Mouse (Mus musculus) midbrain, embryonic 12.5 days (tissue): ENCODE measurements around the gene Dclk1. TPM values are rescaled to one million over a fixed set of nuclear protein-coding genes. Genes with fewer than 3 reads are reported as not detected.

Experiments
- ATAC-seq: fragments of 200-750 bp; cut with Nextera tagmentation; 2 replicates; pipeline ENCODE4 v1.8.0; 2017; ENCODE audit warnings: low read depth, moderate TSS enrichment, moderate library complexity; ENCODE audit not compliant: low FRiP score
- H3K27ac ChIP-seq: fragments of 300-500 bp; sonication (generic); replicated peaks from 2 replicates; pipeline ENCODE4 v1.5.1; 2016; ENCODE audit warnings: mild to moderate bottlenecking
- H3K27me3 ChIP-seq: fragments of 300-500 bp; sonication (generic); 2 replicates; pipeline ENCODE4 v1.6.1; 2016; ENCODE audit warnings: mild to moderate bottlenecking
- H3K36me3 ChIP-seq: fragments of 300-500 bp; sonication (generic); 2 replicates; pipeline ENCODE4 v1.6.1; 2016
- H3K4me1 ChIP-seq: fragments of 300-500 bp; sonication (generic); 2 replicates; pipeline ENCODE4 v1.6.1; 2016
- H3K4me2 ChIP-seq: fragments of 300-500 bp; sonication (generic); replicated peaks from 2 replicates; pipeline ENCODE4 v1.6.1; 2016; ENCODE audit warnings: mild to moderate bottlenecking, moderate library complexity
- H3K4me3 ChIP-seq: fragments of 300-500 bp; sonication (generic); 2 replicates; pipeline ENCODE4 v1.5.1; 2016; ENCODE audit warnings: mild to moderate bottlenecking
- H3K9ac ChIP-seq: fragments of 300-500 bp; sonication (generic); replicated peaks from 2 replicates; pipeline ENCODE4 v1.6.1; 2016; ENCODE audit warnings: mild to moderate bottlenecking, moderate library complexity
- H3K9me3 ChIP-seq: fragments of 300-500 bp; sonication (generic); 2 replicates; pipeline ENCODE4 v1.6.1; 2016; ENCODE audit warnings: mild to moderate bottlenecking
- WGBS: fragments of 180-500 bp; shearing (Covaris S2); methylation state at CpG from one replicate; pipeline ENCODE4 v1.1.7; 2016; 5-methylcytosine and 5-hydroxymethylcytosine counted together
- polyA plus RNA-seq: library from polyadenylated mRNA; unstranded; fragments of >200 nt; fragmentation: Nextera tagmentation; extraction: Ambion mirVana; gene quantifications from 2 replicates; pipeline ENCODE4 v1.2.1, GENCODE M21; 2016

The Dclk1 gene
- polyA plus RNA-seq, 1 experiment from 2014 or later = 165 TPM

DNA sequence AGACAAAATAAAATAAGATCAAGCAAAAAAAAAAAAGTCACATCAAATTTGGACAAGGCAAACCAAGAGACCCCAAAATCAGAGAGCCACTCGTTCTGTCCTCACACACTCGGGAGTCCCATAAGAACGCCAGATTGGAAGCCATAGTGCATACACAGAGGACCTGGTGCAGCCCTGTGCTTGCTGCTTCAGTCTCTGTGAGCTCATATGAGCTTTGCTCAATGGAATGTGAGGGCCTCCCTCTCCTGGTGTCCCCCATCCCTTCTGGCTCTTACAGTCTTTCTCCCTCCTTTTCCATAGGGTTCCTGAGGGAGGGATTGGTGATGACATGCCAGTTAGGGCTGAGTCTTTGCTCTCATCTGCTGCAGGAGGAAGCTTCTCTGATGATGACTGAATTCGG, 27.6 kb downstream of the Dclk1 start:
- Histone ChIP-seq H3K27ac (no peak overlapping the region), H3K9ac (no peak overlapping the region), H3K4me3 (no peak overlapping the region), H3K4me2 (no peak overlapping the region), H3K9me3 (no peaks in the 10 kb centered on the region), H3K27me3 (no peaks in the 10 kb centered on the region), H3K36me3 (no peaks in the 10 kb centered on the region; the same call in 1 of the 2 replicates), H3K4me1 (peaks cover 9% of the 10 kb centered on the region)
- no peak for ATAC-seq
- WGBS = 87% methylated on average over 4 of the region's 4 CpGs

- WGBS = 91% methylated on average over 3 of the region's 3 CpGs
- Histone ChIP-seq H3K4me3 (no peak overlapping the region), H3K4me1 (peaks cover 9% of the 10 kb centered on the region), H3K9me3 (no peaks in the 10 kb centered on the region), H3K36me3 (no peaks in the 10 kb centered on the region; the same call in 1 of the 2 replicates), H3K27ac (no peak overlapping the region), H3K4me2 (no peak overlapping the region), H3K9ac (no peak overlapping the region), H3K27me3 (no peaks in the 10 kb centered on the region)
- ATAC-seq = no peak
Observed at GRCm38 (mm10) chr3:55270345-55270744, 28.2 kb downstream of the Dclk1 start.

DNA sequence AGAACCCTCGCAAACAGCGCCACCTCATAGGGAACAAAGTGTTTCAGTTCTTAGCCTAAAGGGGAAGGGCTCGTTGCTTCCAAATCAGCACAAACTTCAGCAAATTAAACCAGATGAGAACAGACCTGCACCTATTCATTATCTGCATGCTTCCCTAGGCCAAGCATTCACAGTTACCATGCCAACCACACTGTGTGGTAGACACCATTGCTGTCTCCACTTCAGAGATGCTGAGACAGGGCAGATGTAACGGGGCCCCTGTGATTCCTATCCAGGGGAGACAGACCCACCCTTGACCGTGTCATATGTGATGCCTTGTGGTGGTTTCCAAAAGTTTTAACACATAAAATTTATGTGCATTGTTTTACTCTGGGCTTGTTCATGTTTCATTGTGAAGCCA, 28.8 kb downstream of the Dclk1 start:
- Histone ChIP-seq H3K9me3 (no peaks in the 10 kb centered on the region), H3K27me3 (no peaks in the 10 kb centered on the region), H3K27ac (no peak overlapping the region), H3K4me3 (no peak overlapping the region), H3K36me3 (no peaks in the 10 kb centered on the region; the same call in 1 of the 2 replicates), H3K9ac (no peak overlapping the region), H3K4me2 (no peak overlapping the region), H3K4me1 (peaks cover 9% of the 10 kb centered on the region)
- 40% methylated on average over 5 of the region's 5 CpGs for WGBS
- ATAC-seq = no peak

GRCm38 (mm10) chr3:55272536-55272935, 30.4 kb downstream of the Dclk1 start:
- no peaks in the 10 kb centered on the region for H3K9me3 ChIP-seq
- no peak overlapping the region for H3K4me3 ChIP-seq
- ATAC-seq = no peak
- peaks cover 9% of the 10 kb centered on the region for H3K4me1 ChIP-seq
- no peak overlapping the region for H3K4me2 ChIP-seq
- H3K9ac ChIP-seq = no peak overlapping the region
- no peaks in the 10 kb centered on the region for H3K36me3 ChIP-seq
- no peak overlapping the region for H3K27ac ChIP-seq
- no peaks in the 10 kb centered on the region for H3K27me3 ChIP-seq
- 97% methylated on average over 6 of the region's 6 CpGs for WGBS

DNA sequence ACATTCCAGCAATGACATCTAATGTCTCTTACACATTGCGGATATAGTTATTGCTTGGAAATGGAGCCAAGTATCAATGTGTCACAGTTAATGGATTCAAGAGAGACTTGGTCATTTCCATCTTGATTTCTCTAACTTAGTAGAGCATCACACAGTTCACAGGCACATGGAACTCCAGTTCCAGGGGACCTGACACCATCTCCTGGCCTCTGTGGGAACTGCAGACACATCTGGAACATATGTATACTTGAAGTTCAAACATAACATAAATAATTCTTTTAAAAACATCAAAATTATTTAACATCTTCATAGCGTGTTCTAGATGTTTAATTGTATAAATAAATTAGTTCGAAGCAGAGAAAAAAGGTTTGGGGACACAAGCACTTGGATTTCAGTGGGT, 34.3 kb downstream of the Dclk1 start:
- Histone ChIP-seq H3K36me3 (no peaks in the 10 kb centered on the region), H3K4me1 (peaks cover 15% of the 10 kb centered on the region; the same call in 1 of the 2 replicates), H3K4me2 (no peak overlapping the region), H3K4me3 (no peak overlapping the region), H3K27ac (no peak overlapping the region), H3K9ac (no peak overlapping the region), H3K9me3 (no peaks in the 10 kb centered on the region), H3K27me3 (no peaks in the 10 kb centered on the region)
- WGBS = 93% methylated on average over 3 of the region's 3 CpGs
- ATAC-seq = no peak

- Histone ChIP-seq H3K27me3 (no peaks in the 10 kb centered on the region), H3K27ac (no peak overlapping the region), H3K9me3 (no peaks in the 10 kb centered on the region), H3K4me1 (peaks cover 15% of the 10 kb centered on the region; the same call in 1 of the 2 replicates), H3K36me3 (no peaks in the 10 kb centered on the region), H3K9ac (no peak overlapping the region), H3K4me2 (no peak overlapping the region), H3K4me3 (no peak overlapping the region)
- 91% methylated on average over 1 of the region's 1 CpGs for WGBS
- no peak for ATAC-seq
Observed at GRCm38 (mm10) chr3:55276851-55277250, 34.7 kb downstream of the Dclk1 start.

- Histone ChIP-seq H3K4me3 (no peak overlapping the region), H3K9ac (no peak overlapping the region), H3K27me3 (no peaks in the 10 kb centered on the region), H3K4me1 (peaks cover 15% of the 10 kb centered on the region; the same call in 1 of the 2 replicates), H3K9me3 (no peaks in the 10 kb centered on the region), H3K36me3 (no peaks in the 10 kb centered on the region), H3K4me2 (no peak overlapping the region), H3K27ac (no peak overlapping the region)
- WGBS = 89% methylated on average over 1 of the region's 1 CpGs
- no peak for ATAC-seq
Observed at GRCm38 (mm10) chr3:55277829-55278228, 35.7 kb downstream of the Dclk1 start.

- no peaks in the 10 kb centered on the region for H3K36me3 ChIP-seq
- H3K27me3 ChIP-seq = no peaks in the 10 kb centered on the region
- H3K9me3 ChIP-seq = no peaks in the 10 kb centered on the region
- H3K4me2 ChIP-seq = no peak overlapping the region
- no peak overlapping the region for H3K9ac ChIP-seq
- H3K4me1 ChIP-seq = peaks cover 30% of the 10 kb centered on the region
- no peak overlapping the region for H3K4me3 ChIP-seq
- no peak for ATAC-seq
- WGBS = 70% methylated on average over 4 of the region's 4 CpGs
- no peak overlapping the region for H3K27ac ChIP-seq
Observed at GRCm38 (mm10) chr3:55279923-55280322, 37.8 kb downstream of the Dclk1 start.

DNA sequence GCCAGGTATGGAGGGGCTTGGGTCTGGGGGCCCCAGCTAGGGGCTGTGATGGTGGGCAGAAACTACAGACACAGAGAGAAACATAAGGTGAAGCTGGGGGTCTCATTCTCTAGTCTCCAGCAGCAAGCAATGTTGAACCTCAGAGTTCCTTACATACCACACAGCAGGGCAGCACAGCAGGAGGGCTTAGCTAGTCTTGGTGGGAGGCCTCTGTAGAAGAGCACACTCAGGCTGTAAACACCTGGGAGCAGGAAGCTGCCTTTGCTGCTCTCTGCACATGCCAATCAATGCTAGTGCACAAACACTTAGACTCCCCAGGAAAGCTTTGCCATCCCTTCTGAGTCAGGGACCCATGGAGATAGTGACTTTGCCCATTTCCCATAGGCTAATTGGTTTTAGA, 38.3 kb downstream of the Dclk1 start:
- Histone ChIP-seq H3K9ac (no peak overlapping the region), H3K4me2 (no peak overlapping the region), H3K4me1 (peaks cover 31% of the 10 kb centered on the region), H3K4me3 (no peak overlapping the region), H3K27ac (no peak overlapping the region), H3K27me3 (no peaks in the 10 kb centered on the region), H3K36me3 (no peaks in the 10 kb centered on the region), H3K9me3 (no peaks in the 10 kb centered on the region)
- ATAC-seq = peak; percentile 25; the same call in 1 of the 2 replicates

- Histone ChIP-seq H3K27ac (peak overlapping the region; percentile 27; the same call in 1 of the 2 replicates), H3K9me3 (no peaks in the 10 kb centered on the region), H3K36me3 (no peaks in the 10 kb centered on the region), H3K27me3 (no peaks in the 10 kb centered on the region), H3K4me1 (peaks cover 28% of the 10 kb centered on the region), H3K4me2 (no peak overlapping the region), H3K9ac (no peak overlapping the region), H3K4me3 (no peak overlapping the region)
- WGBS = 27% methylated on average over 3 of the region's 3 CpGs
- ATAC-seq = peak; percentile 72
Observed at GRCm38 (mm10) chr3:55284215-55284614, 42.1 kb downstream of the Dclk1 start.

- H3K9me3 ChIP-seq = no peaks in the 10 kb centered on the region
- no peak overlapping the region for H3K4me3 ChIP-seq
- ATAC-seq = no peak
- WGBS = 40% methylated on average over 4 of the region's 4 CpGs
- H3K27ac ChIP-seq = no peak overlapping the region
- H3K36me3 ChIP-seq = no peaks in the 10 kb centered on the region
- no peaks in the 10 kb centered on the region for H3K27me3 ChIP-seq
- H3K4me2 ChIP-seq = no peak overlapping the region
- H3K9ac ChIP-seq = no peak overlapping the region
- H3K4me1 ChIP-seq = peaks cover 16% of the 10 kb centered on the region
Observed at GRCm38 (mm10) chr3:55288726-55289125, 46.6 kb downstream of the Dclk1 start.

DNA sequence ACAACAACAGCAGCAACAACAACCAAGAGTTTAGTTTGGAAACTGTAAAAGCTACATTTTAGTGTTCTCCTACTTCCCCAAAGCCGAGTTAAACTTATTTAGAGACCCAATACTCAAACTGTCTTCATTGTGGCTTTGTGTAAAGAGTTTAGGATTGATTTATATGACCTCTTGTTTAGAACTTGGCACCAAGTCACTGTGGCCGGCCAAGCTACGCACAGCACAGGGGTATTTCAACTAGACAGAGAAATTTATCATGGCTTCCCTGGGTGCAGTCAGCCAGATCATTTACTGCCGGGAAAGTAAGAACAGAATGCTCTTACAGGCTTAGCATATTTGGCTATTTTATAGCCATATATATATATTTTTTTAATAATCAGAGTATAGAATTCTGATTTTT, 49.8 kb downstream of the Dclk1 start:
- Histone ChIP-seq H3K4me3 (no peak overlapping the region), H3K9me3 (no peaks in the 10 kb centered on the region), H3K27me3 (no peaks in the 10 kb centered on the region), H3K9ac (no peak overlapping the region), H3K4me2 (no peak overlapping the region), H3K36me3 (no peaks in the 10 kb centered on the region), H3K27ac (no peak overlapping the region), H3K4me1 (peaks cover 6% of the 10 kb centered on the region; the same call in 1 of the 2 replicates)
- WGBS = 87% methylated on average over 4 of the region's 4 CpGs
- ATAC-seq = no peak

DNA sequence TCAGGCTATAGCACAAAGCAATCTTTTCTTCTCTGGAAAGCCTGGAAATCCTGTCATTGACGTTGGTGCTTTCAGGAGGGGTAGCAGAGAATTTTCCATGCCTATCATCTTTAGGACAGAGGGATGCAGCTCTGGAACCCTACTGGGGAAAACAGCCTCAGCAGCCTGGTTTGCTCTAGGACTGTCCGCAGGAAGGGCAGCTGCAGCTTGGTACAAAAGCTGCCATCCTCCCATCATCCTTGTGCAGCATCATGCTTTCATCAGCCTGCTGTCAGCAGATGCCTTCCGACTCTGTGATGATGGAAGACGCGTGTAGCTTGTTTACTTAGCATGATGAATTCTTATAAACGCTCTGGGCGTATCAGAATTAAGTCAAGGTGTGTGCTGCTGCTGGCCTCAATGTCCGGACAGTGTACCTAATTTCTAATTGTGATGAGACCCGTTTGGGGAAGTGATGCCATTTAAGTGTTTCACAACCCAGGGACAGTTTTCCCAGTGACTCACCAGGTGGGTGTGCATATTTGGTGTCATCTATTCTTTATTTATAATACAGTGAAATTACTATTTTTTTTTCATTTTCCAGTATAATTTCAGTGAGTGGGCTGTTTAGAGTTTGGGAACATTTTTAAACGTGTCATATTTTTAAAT, 50.7 kb downstream of the Dclk1 start:
- Histone ChIP-seq H3K36me3 (no peaks in the 10 kb centered on the region), H3K4me1 (peaks cover 6% of the 10 kb centered on the region; the same call in 1 of the 2 replicates), H3K4me3 (no peak overlapping the region), H3K27ac (no peak overlapping the region), H3K27me3 (no peaks in the 10 kb centered on the region), H3K9me3 (no peaks in the 10 kb centered on the region), H3K9ac (no peak overlapping the region), H3K4me2 (no peak overlapping the region)
- WGBS = 72% methylated on average over 10 of the region's 10 CpGs
- peak; percentile 60; the same call in 1 of the 2 replicates for ATAC-seq
